Mouse (Mus musculus) liver (tissue): ENCODE results near the gene Xiap.
"Not testable (repeated sequence)": the region's sequence is repeated elsewhere in the genome, so short reads cannot be mapped to it uniquely, and the experiment has no call there.

ENCODE experiments used
- DNase-seq: peaks from one replicate; pipeline ENCODE4 v3.0.0-alpha.2; 2020; ENCODE audit warnings: mixed read lengths

Xiap gene

GRCm38 (mm10) chrX:42059282-42060068 is at the start of gene Xiap:
Gene Xiap (plus strand): TSS chrX:42059679.
- no peak for DNase-seq

GRCm38 (mm10) chrX:42012677-42013208 is 46.7 kb upstream of the Xiap start:
- peak; percentile 24 for DNase-seq

GRCm38 (mm10) chrX:42013776-42014175 is 45.7 kb upstream of the Xiap start:
- peak; percentile 33 for DNase-seq

- DNase-seq, result no peak
Measured at GRCm38 (mm10) chrX:42014502-42014901, 45.0 kb upstream of the Xiap start.

GRCm38 (mm10) chrX:42018030-42018429 is 41.4 kb upstream of the Xiap start:
- no peak for DNase-seq

- peak; percentile 84 for DNase-seq
Measured at GRCm38 (mm10) chrX:42019441-42019840, 40.0 kb upstream of the Xiap start.

GRCm38 (mm10) chrX:42025802-42026440 is 33.6 kb upstream of the Xiap start:
- DNase-seq, result not testable (repeated sequence)

GRCm38 (mm10) chrX:42026981-42027380 is 32.5 kb upstream of the Xiap start:
- DNase-seq, result not testable (repeated sequence)

GRCm38 (mm10) chrX:42033111-42033693 is 26.3 kb upstream of the Xiap start:
- peak; percentile 81 for DNase-seq

- DNase-seq, result no peak
Measured at GRCm38 (mm10) chrX:42033911-42034310, 25.6 kb upstream of the Xiap start.

GRCm38 (mm10) chrX:42039481-42039880 is 20.0 kb upstream of the Xiap start:
- DNase-seq, result no peak

GRCm38 (mm10) chrX:42044935-42045334 is 14.5 kb upstream of the Xiap start:
- peak; percentile 7 for DNase-seq

GRCm38 (mm10) chrX:42050652-42051643 is 8.5 kb upstream of the Xiap start:
- DNase-seq, result no peak

- no peak for DNase-seq
Measured at GRCm38 (mm10) chrX:42057012-42057411, 2.5 kb upstream of the Xiap start.

- no peak for DNase-seq
Measured at GRCm38 (mm10) chrX:42057873-42058272, 1.6 kb upstream of the Xiap start.

GRCm38 (mm10) chrX:42063621-42064020 is 4.1 kb downstream of the Xiap start:
- no peak for DNase-seq

- no peak for DNase-seq
Measured at GRCm38 (mm10) chrX:42065086-42065485, 5.6 kb downstream of the Xiap start.

GRCm38 (mm10) chrX:42066771-42067170 is 7.3 kb downstream of the Xiap start:
- DNase-seq, result no peak

GRCm38 (mm10) chrX:42067791-42068200 is 8.3 kb downstream of the Xiap start:
- DNase-seq, result peak; percentile 84

GRCm38 (mm10) chrX:42068201-42068874 is 8.9 kb downstream of the Xiap start:
- DNase-seq, result peak; percentile 79

- DNase-seq, result peak; percentile 18
Measured at GRCm38 (mm10) chrX:42068875-42069257, 9.4 kb downstream of the Xiap start.

GRCm38 (mm10) chrX:42087731-42088130 is 28.3 kb downstream of the Xiap start:
- DNase-seq, result no peak
